Mouse (Mus musculus): ENCODE results near the gene Gm20075. TPM values are rescaled to one million over a fixed set of nuclear protein-coding genes. Genes with fewer than 3 reads are reported as not detected.

Gm20075 gene
- polyA plus RNA-seq, 1 experiment from 2014 or later, result 27.2 TPM

Other genes with a start within 250 kb of the Gm20075 start
- 2.6 and 4.8 TPM in 2 replicates for gene Iqgap2, start 189.5 kb downstream of the Gm20075 start, polyA plus RNA-seq (2014; fragmentation: Nextera tagmentation; extraction: Ambion mirVana)
- gene Gm17190, start 678 bp upstream of the Gm20075 start, polyA plus RNA-seq (2014; fragmentation: Nextera tagmentation; extraction: Ambion mirVana), result not detected in 2 replicates
- 7.6 and 9.2 TPM in 2 replicates for gene Sv2c, start 51.2 kb upstream of the Gm20075 start, polyA plus RNA-seq (2014; fragmentation: Nextera tagmentation; extraction: Ambion mirVana)

Measured in midbrain, embryonic 14.5 days (tissue).